Mouse (Mus musculus) retina, adult 2 months (tissue): ENCODE measurements around the gene Pde4d.

Source experiments
- DNase-seq: peaks from one replicate; pipeline ENCODE4 v3.0.0-alpha.2; 2012; ENCODE audit warnings: low read depth, low spot score

Pde4d gene

GRCm38 (mm10) chr13:109809646-109810045 is 1359.9 kb downstream of the Pde4d start:
- DNase-seq: no peak

GRCm38 (mm10) chr13:109813924-109814323 is 1364.2 kb downstream of the Pde4d start:
- DNase-seq: no peak

- DNase-seq: no peak
These were observed 1369.3 kb downstream of the Pde4d start for GRCm38 (mm10) chr13:109819071-109819470.

GRCm38 (mm10) chr13:109820141-109820540 is 1370.4 kb downstream of the Pde4d start:
- DNase-seq: no peak

- no peak for DNase-seq
These were observed 1371.1 kb downstream of the Pde4d start for GRCm38 (mm10) chr13:109820866-109821265.

GRCm38 (mm10) chr13:109821725-109822412 is 1372.1 kb downstream of the Pde4d start:
- no peak for DNase-seq

GRCm38 (mm10) chr13:109822413-109823298 is 1372.9 kb downstream of the Pde4d start:
- DNase-seq: peak; percentile 76

- DNase-seq: no peak
These were observed 1373.7 kb downstream of the Pde4d start for GRCm38 (mm10) chr13:109823307-109824031.

GRCm38 (mm10) chr13:109825891-109826290 is 1376.1 kb downstream of the Pde4d start:
- no peak for DNase-seq

- no peak for DNase-seq
These were observed 1377.6 kb downstream of the Pde4d start for GRCm38 (mm10) chr13:109827341-109827740.

- no peak for DNase-seq
These were observed 1378.2 kb downstream of the Pde4d start for GRCm38 (mm10) chr13:109827909-109828308.

- no peak for DNase-seq
These were observed 1379.7 kb downstream of the Pde4d start for GRCm38 (mm10) chr13:109829444-109829843.

GRCm38 (mm10) chr13:109834935-109835334 is 1385.2 kb downstream of the Pde4d start:
- DNase-seq: no peak

GRCm38 (mm10) chr13:109837453-109837852 is 1387.7 kb downstream of the Pde4d start:
- DNase-seq: no peak

- DNase-seq: no peak
These were observed 1388.2 kb downstream of the Pde4d start for GRCm38 (mm10) chr13:109837921-109838320.

- DNase-seq: no peak
These were observed 1390.5 kb downstream of the Pde4d start for GRCm38 (mm10) chr13:109840251-109840650.

GRCm38 (mm10) chr13:109841140-109841822 is 1391.5 kb downstream of the Pde4d start:
- DNase-seq: no peak

- DNase-seq: no peak
These were observed 1393.2 kb downstream of the Pde4d start for GRCm38 (mm10) chr13:109842982-109843381.

GRCm38 (mm10) chr13:109844828-109845227 is 1395.1 kb downstream of the Pde4d start:
- DNase-seq: no peak

- no peak for DNase-seq
These were observed 1414.1 kb downstream of the Pde4d start for GRCm38 (mm10) chr13:109863826-109864225.

- DNase-seq: no peak
These were observed 1414.6 kb downstream of the Pde4d start for GRCm38 (mm10) chr13:109864311-109864710.
